Mouse (Mus musculus): ENCODE results near the gene Uty. TPM values are rescaled to one million over a fixed set of nuclear protein-coding genes. Genes with fewer than 3 reads are reported as not detected.

Gene Uty
- polyA plus RNA-seq, 1 experiment from 2014 or later, result 15.4 TPM

- no peak overlapping the region for H3K9ac ChIP-seq (ENCODE audit: low read length)
- no peaks in the 10 kb centered on the region for H3K9me3 ChIP-seq (ENCODE audit: control insufficient read depth, low read length)
- no peaks in the 10 kb centered on the region for H3K27me3 ChIP-seq (ENCODE audit: control insufficient read depth, insufficient read depth, low read length)
- ATAC-seq (replicated peaks; ENCODE audit: low FRiP score), result no peak
- no peak for DNase-seq (ENCODE audit: low spot score)
- H3K36me3 ChIP-seq (ENCODE audit: control insufficient read depth, insufficient read depth, low read length), result no peaks in the 10 kb centered on the region
- no peak overlapping the region for H3K4me3 ChIP-seq (ENCODE audit: low read depth, low read length)
- H3K4me2 ChIP-seq (ENCODE audit: low read depth, low read length, severe bottlenecking), result no peak overlapping the region
- no peak overlapping the region for H3K27ac ChIP-seq (ENCODE audit: low read depth, low read length)
- H3K4me1 ChIP-seq (replicated peaks; ENCODE audit: control insufficient read depth, insufficient read depth, low read length), result no peaks in the 10 kb centered on the region
These were observed 82.5 kb downstream of the Uty start for GRCm38 (mm10) chrY:1163054-1163453.

- no peaks in the 10 kb centered on the region for H3K4me1 ChIP-seq (replicated peaks; ENCODE audit: control insufficient read depth, insufficient read depth, low read length)
- no peak overlapping the region for H3K9ac ChIP-seq (ENCODE audit: low read length)
- ATAC-seq (replicated peaks; ENCODE audit: low FRiP score) (no peak), DNase-seq (ENCODE audit: low spot score) (no peak)
- H3K27me3 ChIP-seq (ENCODE audit: control insufficient read depth, insufficient read depth, low read length), result no peaks in the 10 kb centered on the region
- H3K4me3 ChIP-seq (ENCODE audit: low read depth, low read length), result no peak overlapping the region
- no peaks in the 10 kb centered on the region for H3K9me3 ChIP-seq (ENCODE audit: control insufficient read depth, low read length)
- H3K27ac ChIP-seq (ENCODE audit: low read depth, low read length), result no peak overlapping the region
- no peaks in the 10 kb centered on the region for H3K36me3 ChIP-seq (ENCODE audit: control insufficient read depth, insufficient read depth, low read length)
- H3K4me2 ChIP-seq (ENCODE audit: low read depth, low read length, severe bottlenecking), result no peak overlapping the region
- 96% methylated on average over 5 of the region's 5 CpGs for WGBS
These were observed 129.4 kb downstream of the Uty start for GRCm38 (mm10) chrY:1116153-1116552.

GRCm38 (mm10) chrY:1114016-1114415 lies 131.5 kb downstream of the Uty start:
- no peak overlapping the region for H3K9ac ChIP-seq (ENCODE audit: low read length)
- H3K36me3 ChIP-seq (ENCODE audit: control insufficient read depth, insufficient read depth, low read length), result no peaks in the 10 kb centered on the region
- 15% methylated on average over 2 of the region's 2 CpGs for WGBS
- ATAC-seq (replicated peaks; ENCODE audit: low FRiP score) (peak; percentile 83), DNase-seq (ENCODE audit: low spot score) (peak; percentile 44)
- H3K27me3 ChIP-seq (ENCODE audit: control insufficient read depth, insufficient read depth, low read length), result no peaks in the 10 kb centered on the region
- no peak overlapping the region for H3K27ac ChIP-seq (ENCODE audit: low read depth, low read length)
- no peaks in the 10 kb centered on the region for H3K9me3 ChIP-seq (ENCODE audit: control insufficient read depth, low read length)
- no peaks in the 10 kb centered on the region for H3K4me1 ChIP-seq (replicated peaks; ENCODE audit: control insufficient read depth, insufficient read depth, low read length)
- H3K4me2 ChIP-seq (ENCODE audit: low read depth, low read length, severe bottlenecking), result no peak overlapping the region
- H3K4me3 ChIP-seq (ENCODE audit: low read depth, low read length), result no peak overlapping the region

Other genes starting within 250 kb of the Uty start
- 35.5 and 45.4 TPM in 2 replicates for gene Eif2s3y, start 235.2 kb downstream of the Uty start, polyA plus RNA-seq (2014; fragmentation: Nextera tagmentation; extraction: Ambion mirVana)
- 13.9 and 21.7 TPM in 2 replicates for gene Ddx3y, start 40.9 kb upstream of the Uty start, polyA plus RNA-seq (2014; fragmentation: Nextera tagmentation; extraction: Ambion mirVana)
- gene Usp9y, start 214.0 kb upstream of the Uty start, polyA plus RNA-seq (2014; fragmentation: Nextera tagmentation; extraction: Ambion mirVana), result not detected in 2 replicates